Mouse (Mus musculus): ENCODE measurements around the gene Fam84b. TPM values are rescaled to one million over a fixed set of nuclear protein-coding genes. Genes with fewer than 3 reads are reported as not detected.

The Fam84b gene
- polyA plus RNA-seq, 1 experiment from 2014 or later: 23.8 TPM

DNA sequence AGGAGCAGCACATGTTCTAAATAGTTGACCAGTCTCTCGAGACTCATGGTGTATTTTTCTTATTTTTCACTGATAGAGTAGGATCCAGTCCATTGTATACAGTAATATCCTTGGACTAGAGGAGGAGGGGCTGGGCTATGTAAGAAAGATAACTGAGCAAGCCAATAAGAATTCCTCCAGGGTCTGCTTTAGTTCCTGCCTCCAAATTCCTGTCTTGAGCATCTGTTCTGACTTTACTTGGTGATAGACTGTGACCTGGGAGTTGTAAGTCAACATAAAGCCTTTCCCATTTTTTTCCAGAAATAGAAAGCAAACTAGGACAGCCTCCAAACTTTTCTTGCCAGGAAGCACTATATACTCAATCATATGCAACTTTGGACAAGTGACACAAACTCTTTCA lies 64.5 kb downstream of the Fam84b start:
- TF ChIP-seq CTCF (IDR thresholded peaks at IDR 0.05; ENCODE audit: low read depth): no peak

DNA sequence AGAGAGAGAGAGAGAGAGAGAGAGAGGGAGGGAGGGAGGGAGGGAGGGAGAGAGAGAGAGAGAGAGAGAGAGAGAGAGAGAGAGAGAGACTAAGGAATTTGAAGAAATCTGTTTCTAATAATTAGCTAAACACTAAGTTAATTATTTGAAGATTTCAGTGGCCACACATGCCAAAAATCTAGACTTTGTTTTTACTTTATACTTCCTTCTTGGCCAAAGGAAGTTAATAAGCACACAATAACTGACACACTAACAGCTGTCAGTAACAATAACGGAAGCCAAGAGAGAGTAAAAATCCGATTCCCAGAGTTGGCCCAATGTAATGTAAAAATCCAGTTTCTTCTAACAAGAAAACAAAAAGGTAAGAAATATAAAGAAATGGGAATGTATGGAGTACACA lies 69.8 kb downstream of the Fam84b start:
- WGBS: 60% methylated on average over 2 of the region's 2 CpGs
- Histone ChIP-seq H3K9me3 (replicated peaks; ENCODE audit: low read length) (no peaks in the 10 kb centered on the region), H3K4me2 (ENCODE audit: low read length) (no peak overlapping the region), H3K27ac (no peak overlapping the region), H3K4me1 (replicated peaks; ENCODE audit: insufficient read depth, low read length) (no peaks in the 10 kb centered on the region), H3K4me3 (replicated peaks; ENCODE audit: low read depth, low read length) (no peak overlapping the region), H3K36me3 (ENCODE audit: insufficient read depth, low read length) (no peaks in the 10 kb centered on the region), H3K9ac (ENCODE audit: low read depth, low read length) (no peak overlapping the region), H3K27me3 (ENCODE audit: insufficient read depth, low read length) (no peaks in the 10 kb centered on the region)
- ATAC-seq (replicated peaks; ENCODE audit: low FRiP score, low read depth) (no peak), DNase-seq (ENCODE audit: low spot score) (no peak)
- TF ChIP-seq CTCF (IDR thresholded peaks at IDR 0.05; ENCODE audit: low read depth): no peak

More for the DNA sequence above, 64.5 kb downstream of the Fam84b start:
- H3K27me3 ChIP-seq (ENCODE audit: insufficient read depth, low read length): no peaks in the 10 kb centered on the region
- H3K36me3 ChIP-seq (ENCODE audit: insufficient read depth, low read length): no peaks in the 10 kb centered on the region
- ATAC-seq (replicated peaks; ENCODE audit: low FRiP score, low read depth) (no peak), DNase-seq (ENCODE audit: low spot score) (no peak)
- no peak overlapping the region for H3K27ac ChIP-seq
- H3K9ac ChIP-seq (ENCODE audit: low read depth, low read length): no peak overlapping the region
- no peaks in the 10 kb centered on the region for H3K9me3 ChIP-seq (replicated peaks; ENCODE audit: low read length)
- H3K4me1 ChIP-seq (replicated peaks; ENCODE audit: insufficient read depth, low read length): no peaks in the 10 kb centered on the region
- H3K4me2 ChIP-seq (ENCODE audit: low read length): no peak overlapping the region
- no peak overlapping the region for H3K4me3 ChIP-seq (replicated peaks; ENCODE audit: low read depth, low read length)
- WGBS: 63% methylated on average over 1 of the region's 1 CpGs

DNA sequence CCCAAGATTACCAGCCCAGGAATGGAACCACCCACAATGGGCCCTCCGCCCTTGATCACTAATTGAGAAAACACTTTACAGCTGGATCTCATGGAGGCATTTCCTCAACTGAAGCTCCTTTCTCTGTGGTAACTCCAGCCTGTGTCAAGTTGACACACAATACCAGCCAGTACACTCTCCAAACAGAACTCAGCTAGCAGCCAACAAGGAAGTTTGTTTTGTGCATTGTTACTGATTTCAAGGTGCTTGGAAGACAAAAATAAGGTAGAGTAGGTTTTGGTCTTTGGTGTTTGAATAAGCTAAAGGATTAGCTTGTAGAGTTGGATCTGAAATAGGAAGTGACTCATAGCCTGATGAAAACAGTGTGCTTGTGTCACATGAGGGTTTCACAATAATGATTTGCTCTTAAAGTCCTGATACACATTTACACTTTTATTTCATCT lies 74.0 kb downstream of the Fam84b start:
- H3K27me3 ChIP-seq (ENCODE audit: insufficient read depth, low read length): no peaks in the 10 kb centered on the region
- no peak overlapping the region for H3K4me3 ChIP-seq (replicated peaks; ENCODE audit: low read depth, low read length)
- ATAC-seq (replicated peaks; ENCODE audit: low FRiP score, low read depth): no peak
- DNase-seq (ENCODE audit: low spot score): no peak
- H3K9ac ChIP-seq (ENCODE audit: low read depth, low read length): no peak overlapping the region
- H3K9me3 ChIP-seq (replicated peaks; ENCODE audit: low read length): no peaks in the 10 kb centered on the region
- no peak for TF ChIP-seq CTCF (IDR thresholded peaks at IDR 0.05; ENCODE audit: low read depth)
- H3K36me3 ChIP-seq (ENCODE audit: insufficient read depth, low read length): no peaks in the 10 kb centered on the region
- H3K4me2 ChIP-seq (ENCODE audit: low read length): no peak overlapping the region
- no peak overlapping the region for H3K27ac ChIP-seq
- H3K4me1 ChIP-seq (replicated peaks; ENCODE audit: insufficient read depth, low read length): no peaks in the 10 kb centered on the region
- 88% methylated on average over 1 of the region's 1 CpGs for WGBS

DNA sequence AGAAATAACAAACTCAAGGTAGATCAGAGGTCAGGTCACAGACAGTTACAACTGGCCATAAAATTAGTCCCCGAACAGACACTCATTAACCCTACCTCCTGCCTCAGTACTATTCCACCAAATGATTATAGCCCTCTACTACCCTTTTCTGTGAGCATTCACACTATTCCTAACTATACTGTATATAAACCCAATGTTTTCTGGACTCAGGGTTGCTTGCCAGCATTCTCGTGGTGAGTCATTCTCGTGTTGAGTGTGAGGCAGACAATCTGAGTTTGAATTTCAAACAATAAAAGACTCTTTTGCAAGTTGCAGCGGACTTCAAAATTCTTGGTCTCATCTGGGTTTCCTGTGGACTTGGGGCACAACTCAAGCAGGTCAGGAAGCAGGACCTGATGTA lies 74.5 kb downstream of the Fam84b start:
- WGBS: 64% methylated on average over 4 of the region's 4 CpGs
- Histone ChIP-seq H3K9ac (ENCODE audit: low read depth, low read length) (no peak overlapping the region), H3K9me3 (replicated peaks; ENCODE audit: low read length) (no peaks in the 10 kb centered on the region), H3K36me3 (ENCODE audit: insufficient read depth, low read length) (no peaks in the 10 kb centered on the region), H3K4me3 (replicated peaks; ENCODE audit: low read depth, low read length) (no peak overlapping the region), H3K4me2 (ENCODE audit: low read length) (no peak overlapping the region), H3K27me3 (ENCODE audit: insufficient read depth, low read length) (no peaks in the 10 kb centered on the region), H3K27ac (no peak overlapping the region), H3K4me1 (replicated peaks; ENCODE audit: insufficient read depth, low read length) (no peaks in the 10 kb centered on the region)
- DNase-seq (ENCODE audit: low spot score) (no peak), ATAC-seq (replicated peaks; ENCODE audit: low FRiP score, low read depth) (no peak)
- no peak for TF ChIP-seq CTCF (IDR thresholded peaks at IDR 0.05; ENCODE audit: low read depth)

Other genes starting within 250 kb of the Fam84b start
- not detected in 2 replicates for gene A1bg, start 69.2 kb upstream of the Fam84b start, polyA plus RNA-seq (2015; fragmentation: Nextera tagmentation; extraction: Ambion mirVana)